Mouse (Mus musculus) ovary, adult 18-20 months (tissue): ENCODE measurements at regions not wholly inside any gene's neighbourhood (a gene's known extent, or its start where the extent isn't known, plus 50 kb on each side); places are given as distances from the start of the nearest gene placed in this dataset.
A peak's percentile ranks its signal among the peaks of the same experiment; 100 is the strongest.

Experiments
- DNase-seq: peaks from one replicate; pipeline ENCODE4 v3.0.0; 2022; ENCODE audit warnings: low spot score, mixed read lengths

DNA sequence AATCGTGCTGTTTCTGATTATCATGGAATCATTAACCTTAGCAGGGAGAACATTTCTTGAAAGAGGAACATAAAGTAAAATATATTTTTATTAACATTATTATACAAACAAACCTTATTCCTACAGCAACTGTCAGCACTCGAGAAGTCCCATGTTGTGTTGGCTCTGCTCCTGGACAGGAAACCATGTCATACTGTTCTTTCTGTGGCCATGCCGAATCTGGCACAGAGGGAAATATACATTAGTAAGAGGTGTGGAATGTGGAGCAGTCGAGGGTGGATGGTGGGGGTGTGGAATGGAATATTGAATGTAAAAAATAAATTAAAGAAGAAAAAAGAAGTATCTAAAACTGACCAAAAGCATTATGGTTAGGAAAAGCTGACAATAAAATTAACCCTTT is 342.1 kb upstream of the Pmfbp1 start:
- no peak for DNase-seq

DNA sequence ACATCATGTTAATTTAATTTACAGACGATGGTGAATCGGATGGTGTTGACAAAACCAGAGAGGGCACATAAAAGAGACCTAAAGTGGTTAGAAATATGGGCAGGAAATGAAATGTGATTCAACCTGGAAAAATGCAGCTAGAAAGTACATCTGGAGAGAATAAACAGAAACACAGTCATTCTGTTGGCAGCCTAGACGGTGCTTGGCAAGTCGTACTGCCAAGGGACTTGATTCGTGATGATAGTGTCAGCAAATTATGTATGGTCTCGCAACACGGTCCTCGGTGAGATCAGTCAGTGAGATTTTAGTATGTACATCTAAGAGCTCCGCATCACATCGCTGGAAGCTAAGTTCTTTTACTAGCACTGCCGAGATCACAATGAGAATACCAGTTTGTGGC is 338.3 kb upstream of the Pmfbp1 start:
- DNase-seq: no peak

DNA sequence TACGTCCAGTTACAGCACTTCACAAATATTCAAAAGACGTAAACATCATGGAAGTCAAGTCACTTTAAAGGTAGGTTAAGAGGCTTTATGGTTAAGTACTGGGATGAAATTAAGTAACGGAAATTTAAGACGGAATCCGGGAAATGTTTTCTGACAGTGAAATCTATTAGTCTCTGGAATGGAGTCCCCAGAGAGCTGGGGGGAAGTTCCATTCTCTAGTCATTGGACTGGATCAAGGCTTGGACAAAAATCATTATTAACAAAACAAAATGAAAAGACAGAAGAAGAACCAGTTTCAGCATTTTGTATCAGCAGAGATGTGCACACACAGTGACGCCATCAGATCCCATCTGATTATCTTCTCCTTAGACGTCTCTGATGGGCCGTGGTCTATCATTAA is 337.8 kb upstream of the Pmfbp1 start:
- no peak for DNase-seq

DNA sequence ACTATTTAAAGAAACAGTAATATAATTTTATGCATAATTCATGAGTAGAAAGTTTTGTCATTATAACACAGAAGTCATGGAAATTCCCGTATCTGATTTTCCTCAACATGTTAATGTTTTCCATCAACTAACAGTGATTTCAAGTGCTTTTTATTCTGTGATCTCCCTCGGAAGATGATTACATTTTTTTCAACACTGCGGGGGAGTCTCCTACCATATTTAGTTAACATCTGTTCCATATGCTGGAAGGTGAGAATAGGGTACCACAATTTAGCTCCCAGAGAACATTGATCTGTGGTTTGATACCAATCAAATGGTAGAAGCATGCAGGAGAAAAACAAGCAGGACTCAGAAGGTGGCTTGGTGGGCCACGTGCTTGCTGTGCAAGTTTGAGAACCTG is 321.1 kb upstream of the Pmfbp1 start:
- DNase-seq: no peak

DNA sequence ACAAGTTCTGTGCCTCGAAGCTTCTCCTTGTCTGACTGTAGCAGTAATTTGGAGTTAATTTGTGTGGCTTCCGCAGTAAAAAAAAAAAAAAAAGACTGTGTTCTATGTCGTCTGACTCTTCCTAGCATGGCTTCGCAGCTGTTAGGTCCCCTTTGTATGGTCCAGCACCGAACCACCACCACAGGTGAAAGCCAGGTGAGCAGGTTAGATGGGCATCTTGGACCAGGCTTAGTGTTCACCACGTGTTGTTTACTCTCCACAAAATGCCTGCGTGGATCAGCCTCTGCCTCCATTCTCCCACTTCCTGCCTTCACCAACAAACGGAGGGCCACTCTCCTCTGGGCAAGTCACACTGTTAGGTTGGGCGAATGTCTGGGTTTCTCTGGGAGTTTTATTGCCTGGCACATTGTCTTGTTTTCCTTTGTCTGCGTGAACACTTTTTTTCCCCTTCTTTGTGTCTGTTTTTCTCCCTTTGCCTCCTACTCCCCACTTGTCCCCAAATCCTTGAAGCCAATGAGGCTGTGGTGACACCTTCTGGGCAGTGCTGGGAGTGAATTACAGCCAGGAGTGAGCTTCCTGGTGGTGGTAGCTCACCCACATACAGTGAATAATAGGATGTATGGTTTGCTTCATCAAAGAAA is 308.1 kb upstream of the Pmfbp1 start:
- DNase-seq: peak; percentile 18

DNA sequence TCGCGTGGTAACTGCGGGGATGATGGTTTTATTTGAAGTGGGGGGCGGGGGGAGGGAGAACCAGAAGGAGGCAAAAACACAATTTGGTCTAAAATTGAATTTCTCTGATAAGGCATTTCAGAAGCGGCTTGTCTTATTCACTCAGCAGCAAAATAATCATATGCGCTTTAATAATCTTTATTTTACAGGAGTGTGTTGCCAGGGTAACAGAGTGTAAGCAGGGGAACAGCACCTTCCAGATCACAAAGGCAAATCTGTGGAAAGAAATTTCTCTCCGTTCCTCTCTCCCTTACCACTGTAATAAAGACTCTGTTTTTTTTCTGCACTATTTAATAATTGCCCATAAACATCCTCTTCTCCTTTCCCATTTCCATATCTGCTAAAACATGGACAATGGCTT is 306.2 kb upstream of the Pmfbp1 start:
- DNase-seq: no peak

DNA sequence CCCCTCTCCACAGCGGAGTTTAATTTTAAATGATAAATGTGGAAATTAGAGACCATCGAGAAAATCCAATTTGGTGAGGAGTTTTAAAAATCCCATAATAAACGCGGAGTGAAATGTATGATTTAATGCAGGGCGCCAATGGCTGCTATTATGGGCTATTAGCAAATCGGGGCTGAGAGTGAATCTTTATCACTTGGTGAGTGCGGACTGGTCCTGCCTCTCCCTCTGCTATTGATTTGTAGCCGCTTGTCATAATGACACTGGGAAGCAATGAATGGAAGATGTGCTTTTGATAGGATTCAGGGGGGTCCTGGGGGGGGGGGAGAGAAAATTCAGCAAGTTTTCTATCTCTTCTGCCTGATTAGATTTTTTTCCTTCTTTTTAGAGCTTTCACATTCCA is 279.6 kb upstream of the Pmfbp1 start:
- DNase-seq: no peak

DNA sequence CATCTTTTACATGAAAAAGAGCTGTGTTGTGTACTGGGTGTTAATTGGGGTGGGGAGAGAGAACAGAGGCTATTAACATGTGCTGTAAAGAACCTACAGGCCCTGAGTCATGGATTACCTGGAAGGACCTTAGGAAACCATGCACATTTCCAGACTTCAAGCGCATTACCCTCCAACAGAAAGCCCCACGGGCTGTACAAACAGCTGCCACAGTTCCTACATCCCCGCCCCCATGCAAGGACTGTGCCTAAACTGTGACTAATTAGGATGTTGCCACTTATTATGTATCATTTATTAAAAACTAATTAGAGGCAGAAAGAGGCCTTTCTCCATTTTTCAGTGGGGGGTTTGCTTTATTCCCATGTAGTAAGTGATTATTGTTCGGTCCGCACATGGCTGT is 277.5 kb upstream of the Pmfbp1 start:
- no peak for DNase-seq

DNA sequence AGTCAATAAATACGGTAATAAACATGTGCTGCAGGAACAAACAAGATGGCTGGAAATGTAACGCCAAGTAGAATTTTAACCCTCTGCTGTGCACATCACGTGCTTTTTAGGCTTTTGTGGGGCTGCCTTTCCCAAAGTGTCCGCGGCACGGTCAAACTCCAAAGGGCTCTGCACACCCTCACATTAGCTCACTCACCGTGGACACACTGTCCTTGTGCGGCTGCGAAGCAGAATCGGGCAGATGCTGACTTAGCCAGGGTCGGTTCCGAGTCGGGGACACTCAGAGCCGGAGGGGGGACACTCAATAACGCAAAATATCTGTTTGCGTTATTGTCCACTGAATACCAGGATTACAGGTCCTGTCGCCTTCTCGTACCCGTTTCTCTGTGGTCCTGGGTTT is 276.5 kb upstream of the Pmfbp1 start:
- DNase-seq: peak; percentile 2

DNA sequence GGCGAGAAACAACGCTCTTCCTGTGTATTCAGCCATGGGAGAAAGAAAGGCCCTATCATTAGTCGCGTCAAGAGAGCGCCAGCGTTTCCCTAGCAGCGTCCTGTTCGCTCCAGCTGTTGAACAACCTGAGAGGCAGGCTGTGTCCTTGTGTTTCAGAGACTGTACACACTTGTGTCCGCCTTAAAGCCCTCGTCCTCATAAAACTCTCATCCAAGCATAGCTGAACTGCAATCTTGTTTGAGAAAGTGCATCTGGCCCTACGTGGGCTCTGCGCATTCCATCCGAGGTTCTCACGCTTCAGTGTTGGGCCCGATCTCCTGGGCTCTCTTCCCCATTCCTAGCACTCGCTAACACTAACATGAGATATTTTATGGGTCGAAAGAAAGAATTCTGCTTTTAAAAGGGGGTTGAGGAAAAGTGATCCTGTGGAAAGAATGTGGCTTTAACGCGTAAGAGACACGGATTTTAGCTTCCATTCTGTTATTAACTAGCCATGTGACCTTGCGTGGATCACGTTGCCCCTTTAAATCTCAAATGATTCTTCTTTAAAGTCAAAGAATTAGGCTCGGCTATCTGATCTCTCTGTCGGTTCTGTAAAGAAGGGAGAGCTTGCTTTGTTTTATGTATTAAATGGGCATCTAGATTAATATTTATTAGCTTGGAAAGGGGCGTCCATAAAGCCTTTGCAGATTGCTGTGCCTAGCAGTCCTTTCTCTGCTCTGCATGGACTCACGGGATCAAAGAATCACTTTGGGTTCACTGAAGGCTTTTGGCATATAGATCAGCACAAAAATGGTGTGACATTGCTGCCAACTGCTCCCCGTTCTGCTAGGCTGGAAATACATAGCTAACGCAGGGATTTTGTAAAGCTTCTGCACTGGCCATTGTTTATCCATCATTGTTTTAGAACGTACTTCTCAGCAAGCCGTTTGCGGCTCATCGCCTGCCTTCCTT is 261.3 kb upstream of the Pmfbp1 start:
- no peak for DNase-seq

DNA sequence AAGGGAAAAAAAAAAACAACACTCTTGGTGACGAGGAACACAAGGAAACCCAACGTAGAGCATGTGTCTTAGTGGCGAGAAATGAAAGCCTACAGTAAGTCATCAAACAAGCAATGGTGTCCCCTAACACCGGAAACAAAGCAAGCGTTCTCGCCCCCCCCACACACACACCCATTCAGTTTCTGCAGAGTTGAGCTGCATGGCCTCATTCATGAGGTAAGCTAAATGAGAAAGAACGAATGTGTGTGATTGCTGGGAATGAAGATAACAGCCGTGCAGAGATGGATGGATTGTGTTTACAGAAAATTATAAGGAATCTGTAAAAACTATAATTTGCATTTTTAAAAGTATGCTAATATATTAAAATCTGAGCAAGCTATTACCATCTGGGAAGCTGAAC is 248.3 kb upstream of the Pmfbp1 start:
- no peak for DNase-seq

- no peak for DNase-seq
Measured at GRCm38 (mm10) chr8:109247875-109248274, 246.0 kb upstream of the Pmfbp1 start.

DNA sequence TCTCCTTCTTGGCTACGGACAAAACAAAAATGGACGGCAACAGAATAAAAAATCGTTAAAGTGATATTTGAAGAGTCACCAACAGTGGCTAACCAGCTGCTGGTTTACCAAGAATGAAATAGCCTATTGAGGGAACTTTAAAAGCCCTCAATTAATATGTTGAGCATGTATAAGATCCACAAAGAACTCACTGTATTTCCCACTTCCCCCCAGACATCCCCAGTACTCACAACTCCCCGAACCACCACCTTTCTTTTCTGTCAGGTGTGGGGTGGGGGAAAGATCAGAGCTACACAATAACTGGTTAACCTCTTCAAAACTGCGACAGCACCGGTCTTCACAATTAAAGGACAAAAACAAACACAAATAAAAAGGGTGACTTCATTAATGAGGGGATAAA is 245.5 kb upstream of the Pmfbp1 start:
- DNase-seq: no peak

GRCm38 (mm10) chr8:109249256-109249655 is 244.6 kb upstream of the Pmfbp1 start:
- no peak for DNase-seq

- DNase-seq: no peak
Measured at GRCm38 (mm10) chr8:109249691-109250090, 244.1 kb upstream of the Pmfbp1 start.

DNA sequence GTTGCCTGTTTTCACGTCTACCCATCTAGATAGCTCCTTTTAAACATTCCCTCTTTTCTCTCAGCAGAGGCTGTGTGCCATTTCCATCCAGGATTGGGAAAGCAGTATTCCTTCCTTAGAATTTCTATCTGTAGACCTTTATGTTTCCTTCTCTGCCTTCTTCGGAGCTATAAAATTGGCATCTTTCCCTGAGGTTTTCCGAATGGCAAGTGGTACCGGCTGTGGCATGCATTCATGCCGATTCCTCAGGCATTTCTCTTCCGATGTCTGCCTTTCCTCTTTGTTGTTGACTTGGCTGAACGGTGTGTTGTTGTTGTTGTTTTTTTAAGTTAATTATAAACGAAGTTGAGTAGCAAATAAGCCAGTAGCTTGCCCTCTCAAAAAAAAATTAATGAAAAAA is 243.3 kb upstream of the Pmfbp1 start:
- DNase-seq: no peak

- no peak for DNase-seq
Measured at GRCm38 (mm10) chr8:109251360-109251798, 242.4 kb upstream of the Pmfbp1 start.

DNA sequence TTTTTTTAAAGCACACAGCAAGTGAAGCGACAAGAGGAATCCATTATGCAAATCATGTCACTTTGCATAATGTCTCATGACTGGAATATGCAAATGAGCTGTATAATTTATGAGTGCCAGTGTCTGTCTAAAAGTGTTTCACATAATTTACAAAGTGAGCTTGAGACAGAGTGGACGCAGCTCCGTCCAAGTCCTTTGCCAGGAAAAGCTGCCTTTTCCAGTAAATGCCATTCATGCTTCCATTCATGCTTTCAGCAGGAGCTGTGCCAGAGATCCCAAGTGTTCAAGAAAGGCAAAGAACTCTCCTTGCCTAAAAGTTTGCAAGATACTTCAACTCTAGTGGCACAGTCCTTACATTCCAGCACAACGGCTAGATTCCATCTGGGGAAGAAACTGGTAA is 241.4 kb upstream of the Pmfbp1 start:
- no peak for DNase-seq

DNA sequence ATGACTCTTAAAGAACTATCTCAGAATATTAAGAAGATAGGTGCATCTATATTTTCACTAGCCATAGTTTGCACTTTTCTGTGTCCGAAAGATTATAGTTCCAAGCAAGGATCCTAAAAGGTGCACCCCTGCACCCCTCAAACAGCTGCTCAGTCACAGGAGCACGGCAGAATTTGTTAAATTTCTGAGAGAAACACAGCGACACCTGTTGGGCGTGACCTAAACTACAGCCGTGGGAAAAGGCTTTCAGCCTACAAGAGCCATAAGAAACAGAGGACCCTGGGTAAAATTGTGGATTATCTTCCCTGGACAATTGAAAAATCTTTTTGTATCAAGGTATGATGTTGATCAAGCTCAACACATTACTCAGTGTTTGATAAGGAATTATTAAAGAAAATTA is 214.7 kb upstream of the Pmfbp1 start:
- no peak for DNase-seq

DNA sequence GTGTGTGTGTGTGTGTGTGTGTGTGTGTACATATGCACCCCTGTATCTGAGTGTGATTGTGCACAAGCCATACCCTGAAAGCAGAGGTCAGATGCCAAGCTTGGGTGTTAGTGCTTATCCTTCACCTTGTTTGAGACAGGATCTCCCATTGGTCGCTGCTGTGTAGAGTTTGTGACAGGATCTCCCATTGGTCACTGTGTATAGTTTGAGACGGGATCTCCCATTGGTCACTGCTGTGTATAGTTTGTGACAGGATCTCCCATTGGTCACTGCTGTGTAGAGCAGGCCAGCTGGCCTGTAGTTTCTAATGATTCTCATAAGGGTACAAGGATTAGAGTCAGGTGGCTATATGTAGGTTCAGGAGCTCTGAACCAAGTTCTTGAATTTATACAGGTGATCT is 213.3 kb upstream of the Pmfbp1 start:
- DNase-seq: no peak

GRCm38 (mm10) chr8:109281598-109281997 is 212.2 kb upstream of the Pmfbp1 start:
- no peak for DNase-seq

GRCm38 (mm10) chr8:109310670-109311386 is 183.0 kb upstream of the Pmfbp1 start:
- no peak for DNase-seq
